Mouse (Mus musculus): Measurements from ENCODE around the gene Olfr810.

The Olfr810 gene

DNA sequence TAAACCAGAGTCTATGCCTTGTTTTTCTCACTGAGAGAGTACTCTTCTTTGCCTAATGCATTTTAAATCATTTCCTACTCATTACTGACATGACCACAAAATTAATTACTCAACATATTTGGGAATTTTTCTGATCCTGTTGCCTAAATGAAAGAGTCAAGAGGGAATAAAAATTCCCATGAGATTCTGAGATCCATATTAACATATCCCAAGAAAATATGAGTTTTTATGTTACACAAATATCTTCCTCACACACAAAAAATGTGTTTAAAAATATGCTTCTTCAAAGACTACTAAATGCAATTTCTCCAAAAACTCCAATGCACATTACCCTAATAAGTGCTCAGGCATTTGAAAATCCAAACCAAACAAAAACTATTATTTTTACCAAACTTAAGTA, at the start of gene Olfr810:
TSS of gene Olfr810 (minus strand) at position 101 of the 400 bp plus-strand sequence.
- DNase-seq = no peak

DNA sequence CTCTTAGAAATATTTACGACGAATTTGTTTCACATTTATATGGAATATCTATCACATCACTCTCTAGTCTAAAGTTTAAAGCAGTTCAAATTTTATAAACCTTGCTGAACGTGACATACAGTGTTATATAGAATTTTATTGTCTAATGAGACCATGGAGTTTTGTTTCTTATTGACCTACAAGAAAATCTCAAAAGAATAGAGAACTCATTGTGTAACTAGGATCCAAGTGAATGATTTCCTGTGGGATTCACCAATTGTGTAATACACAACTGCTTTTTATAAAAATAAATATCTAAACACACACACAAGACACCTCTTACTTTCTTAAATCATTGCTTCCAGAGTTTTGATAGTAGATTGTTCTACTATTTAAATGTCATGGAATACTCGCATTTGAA, 9.6 kb upstream of the Olfr810 start, which contains the start of gene Olfr811:
TSS of gene Olfr811 (minus strand) at position 101 of the 400 bp plus-strand sequence.
- no peak for DNase-seq

DNA sequence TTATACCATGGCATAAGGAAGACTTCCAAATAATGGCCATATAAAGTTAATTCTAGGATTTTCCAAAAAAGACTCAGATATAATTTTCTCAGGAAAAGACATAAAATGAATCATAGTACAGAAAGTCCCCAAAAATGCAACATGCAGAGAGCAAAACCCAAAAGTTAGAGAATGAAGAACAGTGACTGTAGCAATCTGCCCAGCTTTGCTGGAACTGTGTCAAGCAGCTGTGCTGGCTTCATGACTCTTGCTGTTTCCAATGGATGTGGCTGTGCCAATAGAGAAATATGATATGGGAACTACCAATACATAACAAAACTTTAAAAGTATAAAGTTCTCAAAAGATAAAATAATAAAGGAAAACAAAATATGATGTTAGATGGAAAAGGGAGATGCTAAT, 16.6 kb downstream of the Olfr810 start:
- no peak for DNase-seq

DNA sequence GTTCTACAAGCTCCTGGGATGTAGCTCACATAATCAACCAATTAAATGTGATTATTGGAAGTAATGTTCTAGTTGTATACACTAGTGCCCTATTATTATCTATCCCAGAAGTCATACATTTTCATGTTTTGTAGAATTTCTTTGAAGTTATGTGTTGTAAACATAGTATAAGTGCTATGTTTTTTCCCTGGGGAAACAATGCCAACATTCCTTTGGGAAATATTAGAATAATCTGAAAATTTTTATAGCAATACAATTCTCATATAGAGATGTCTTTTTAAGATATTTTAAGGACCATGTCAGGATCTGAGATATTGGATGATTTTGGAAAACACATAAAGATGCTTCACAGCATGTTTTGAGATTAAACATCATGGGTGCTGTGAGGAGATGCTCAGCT, 20.4 kb downstream of the Olfr810 start, which contains the start of gene Olfr809:
TSS of gene Olfr809 (plus strand) at position 301 of the 400 bp plus-strand sequence.
- DNase-seq = no peak

DNA sequence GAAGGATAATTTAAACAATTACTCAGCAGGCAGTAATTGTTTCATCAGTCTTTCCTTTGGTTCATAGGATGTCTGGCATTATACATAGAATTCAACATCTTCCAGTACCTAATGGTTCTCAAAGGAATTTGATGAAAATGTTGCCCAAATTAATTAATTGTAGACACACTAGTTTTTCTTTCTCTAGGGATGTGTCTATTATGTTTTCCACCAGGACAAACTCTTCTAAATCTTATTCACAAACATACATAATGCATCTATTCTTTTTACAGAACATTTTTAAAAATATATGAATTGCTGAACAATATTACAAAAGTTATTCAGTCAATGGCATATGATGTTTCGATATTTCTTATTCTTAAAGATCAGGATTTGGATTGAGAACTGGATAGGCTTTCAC, 29.5 kb downstream of the Olfr810 start, which contains the start of gene Olfr808:
TSS of gene Olfr808 (plus strand) at position 301 of the 400 bp plus-strand sequence.
- no peak for DNase-seq

DNA sequence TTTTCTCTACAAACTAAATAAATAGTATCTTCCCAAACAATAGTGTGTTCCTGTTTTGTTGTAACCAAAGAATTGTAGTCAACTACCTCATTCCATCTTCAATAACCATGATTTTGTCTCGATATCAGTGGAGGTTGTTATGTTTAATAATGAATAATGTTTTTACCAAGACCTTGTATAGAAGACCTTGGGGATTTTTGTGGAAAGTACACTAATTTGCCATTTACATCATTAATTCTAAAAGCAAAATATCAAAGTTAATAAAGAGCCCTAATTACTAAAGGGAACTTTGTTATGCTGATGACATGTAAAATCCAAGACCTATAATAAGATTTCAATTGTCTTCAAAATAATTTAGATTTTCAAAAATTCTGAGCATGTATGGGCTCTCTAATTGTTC, 37.0 kb downstream of the Olfr810 start, which contains the start of gene Olfr807:
TSS of gene Olfr807 (minus strand) at position 101 of the 400 bp plus-strand sequence.
- DNase-seq = no peak

DNA sequence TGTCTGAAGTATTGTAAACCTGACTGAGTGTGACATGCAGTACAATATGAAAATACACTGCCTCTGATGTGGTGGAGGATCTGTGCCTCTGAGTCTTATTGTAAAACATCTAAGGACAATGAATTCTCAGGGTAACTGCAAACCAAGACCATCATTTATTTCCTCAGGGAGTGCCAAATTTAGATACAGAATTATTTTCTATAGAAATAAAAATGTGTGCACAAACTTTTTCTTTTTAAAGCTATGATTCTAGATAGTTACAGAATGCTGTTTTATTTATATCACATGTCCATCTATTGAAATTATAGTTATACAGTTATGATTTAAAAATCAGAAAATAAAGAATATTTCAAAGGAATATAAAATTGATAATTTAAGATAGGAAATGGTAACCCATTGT, 52.9 kb downstream of the Olfr810 start, which contains the start of gene Olfr806:
TSS of gene Olfr806 (minus strand) at position 101 of the 400 bp plus-strand sequence.
- DNase-seq = no peak

All from layer of hippocampus, adult 9-11 months (tissue).